Mouse (Mus musculus) spleen, postnatal 14 days (tissue): ENCODE measurements at regions not wholly inside any gene's neighbourhood (a gene's known extent, or its start where the extent isn't known, plus 50 kb on each side); places are given as distances from the start of the nearest gene placed in this dataset.
A peak's percentile ranks its signal among the peaks of the same experiment; 100 is the strongest.

Experiments used
- DNase-seq, 2 experiments: peaks; one replicate each; pipeline ENCODE4 v3.0.0; 2021 to 2022; ENCODE audit warnings: low spot score in 2 of 2

DNA sequence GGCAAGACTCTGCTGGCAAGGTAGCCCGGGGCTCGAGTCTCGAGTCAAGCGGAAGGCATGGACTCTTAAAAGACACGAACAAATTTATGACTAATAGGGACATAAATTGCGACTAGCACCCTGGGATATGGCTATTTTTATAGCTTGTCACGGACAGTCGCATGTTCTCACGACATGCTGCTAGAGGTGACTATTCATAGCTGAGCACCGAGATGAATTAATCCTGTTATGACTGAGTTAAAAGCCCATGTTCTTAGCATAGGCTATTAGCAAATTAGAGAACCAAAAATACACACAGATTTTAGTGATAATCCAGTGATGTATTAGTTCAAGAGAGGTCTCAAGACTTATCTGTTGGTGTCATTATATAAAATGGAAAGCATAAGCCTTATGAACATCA lies 539.2 kb downstream of the Gm19410 start:
- no peak for DNase-seq

DNA sequence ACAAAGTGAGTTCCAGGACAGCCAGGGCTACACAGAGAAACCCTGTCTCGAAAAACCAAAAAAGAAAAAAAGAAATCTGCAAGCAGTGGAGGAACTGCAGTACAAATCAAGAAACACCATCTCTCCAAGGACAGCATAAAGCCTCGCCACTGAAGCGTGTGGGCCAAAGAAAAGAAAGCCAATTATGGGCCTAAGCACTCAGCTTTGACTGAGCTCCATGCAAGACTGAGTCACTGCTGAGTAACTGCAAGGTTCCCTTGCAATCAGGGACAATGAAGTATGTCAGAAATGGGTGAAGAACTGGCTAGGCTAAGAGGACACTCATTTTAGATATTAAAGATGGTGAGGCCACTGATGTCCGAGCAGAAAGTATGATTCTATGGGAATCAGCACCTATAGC lies 540.7 kb downstream of the Gm19410 start:
- DNase-seq: no peak

DNA sequence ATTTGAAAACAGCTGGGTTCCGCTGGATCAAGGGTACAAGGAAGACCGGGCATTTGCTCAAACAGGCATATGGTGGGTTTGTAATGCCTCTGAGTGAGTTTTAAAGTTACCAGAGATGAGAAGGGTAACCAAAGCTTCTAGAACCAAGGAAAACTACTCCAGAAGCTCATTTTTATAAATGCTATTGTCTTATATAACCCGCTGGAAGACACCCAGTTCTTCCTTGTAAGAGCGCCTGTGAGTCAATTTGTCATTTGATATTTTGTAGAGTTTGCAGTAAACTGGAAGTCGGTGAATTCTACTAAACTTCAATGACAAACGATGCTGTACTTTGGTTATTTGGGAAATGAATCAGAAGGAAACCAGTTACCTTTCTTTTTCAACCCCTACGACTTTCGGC lies 541.9 kb downstream of the Gm19410 start:
- DNase-seq: no peak

DNA sequence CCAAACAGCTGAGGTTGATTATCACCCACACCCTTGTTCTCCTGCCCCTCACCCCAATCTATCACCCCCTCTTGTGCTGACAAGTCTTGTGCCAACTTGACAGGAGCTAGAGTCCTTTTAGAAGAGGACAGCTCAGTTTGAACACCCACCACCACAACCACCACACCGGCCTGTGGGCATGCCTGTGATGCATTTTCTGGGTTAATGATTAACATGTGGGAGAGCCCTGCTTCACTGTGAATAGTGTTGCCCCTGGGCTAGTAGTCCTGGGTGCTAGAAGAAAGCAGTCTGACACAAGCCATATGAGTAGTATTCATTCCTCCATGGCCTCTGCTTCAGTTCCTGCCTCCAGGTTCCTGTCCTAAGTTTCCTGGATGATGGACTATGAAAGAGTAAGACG lies 542.5 kb downstream of the Gm19410 start:
- DNase-seq: no peak

DNA sequence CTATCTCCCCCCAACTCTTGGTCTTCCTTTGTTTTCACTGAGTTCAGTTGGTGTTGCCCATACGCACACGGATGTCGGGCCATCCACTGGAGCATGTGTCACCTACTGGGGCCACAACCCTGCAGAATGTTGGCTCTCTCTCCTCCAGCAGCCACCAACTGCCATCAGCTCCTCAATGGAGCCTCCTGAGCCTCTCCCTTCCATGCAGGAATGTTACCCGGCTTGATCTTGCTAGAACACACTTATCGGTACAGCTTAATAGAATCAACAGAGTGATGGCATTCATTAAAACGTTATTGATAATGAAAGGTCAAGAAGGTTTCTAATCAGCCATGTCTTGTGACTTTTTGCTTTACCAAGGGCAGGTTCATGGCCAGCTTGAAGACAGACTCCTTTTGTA lies 543.7 kb downstream of the Gm19410 start:
- no peak for DNase-seq

DNA sequence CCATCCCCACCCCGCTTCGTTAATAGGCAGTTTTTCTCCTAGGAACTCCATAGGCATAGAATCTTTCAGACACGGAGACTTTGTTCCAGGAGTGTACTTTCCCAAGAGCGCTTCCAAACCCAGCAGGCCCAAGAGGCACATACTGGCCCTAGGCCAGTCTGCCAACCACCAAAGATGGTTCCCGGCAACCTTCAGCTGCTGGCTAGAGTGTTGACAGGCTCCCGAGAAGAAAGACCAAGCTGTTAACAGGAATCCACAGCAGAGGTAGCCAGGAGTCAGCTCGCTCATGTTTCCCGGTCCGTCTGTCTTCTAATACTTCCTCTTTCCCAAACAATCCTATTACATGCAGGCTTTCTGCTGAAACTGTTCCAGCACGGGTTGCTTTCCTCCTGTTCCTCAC lies 544.4 kb downstream of the Gm19410 start:
- DNase-seq: no peak

DNA sequence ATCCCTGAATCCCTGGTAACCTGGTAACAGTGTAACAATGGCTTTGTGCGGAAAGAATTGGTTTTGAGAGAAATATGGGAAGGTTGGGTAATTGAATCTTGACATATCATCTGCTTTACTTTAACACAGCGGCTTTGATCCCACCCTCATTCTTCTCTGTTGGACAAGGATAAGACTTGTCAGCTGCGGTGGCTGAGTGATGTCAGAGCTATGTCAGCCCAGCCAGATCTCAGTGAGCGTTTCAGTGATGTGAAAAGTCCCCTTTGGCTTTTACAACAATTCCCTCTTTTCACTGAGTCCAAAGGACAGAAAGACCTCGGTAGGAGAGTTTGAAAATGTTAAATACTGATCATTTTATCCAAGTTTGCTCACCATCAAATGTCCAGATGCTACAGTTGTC lies 546.1 kb downstream of the Gm19410 start:
- no peak for DNase-seq

DNA sequence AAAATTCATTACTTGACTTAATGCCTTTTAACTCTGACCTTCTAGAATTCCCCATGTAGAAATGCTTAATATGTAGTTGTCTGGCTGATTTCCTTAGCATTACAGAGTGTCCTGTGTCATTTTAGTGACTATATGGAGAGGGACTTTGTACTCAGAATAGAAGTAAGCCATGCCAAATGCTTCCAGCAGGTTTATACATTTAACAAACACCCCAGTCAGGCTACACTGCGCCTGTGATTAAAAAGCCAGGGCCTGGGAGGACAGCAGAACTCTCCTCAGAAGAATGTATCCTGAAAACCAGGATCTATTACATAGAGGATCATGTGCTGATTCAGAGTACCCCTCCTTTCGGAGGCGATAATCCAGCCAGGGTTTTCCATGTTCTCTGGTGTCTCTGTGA lies 547.4 kb downstream of the Gm19410 start:
- DNase-seq: no peak

DNA sequence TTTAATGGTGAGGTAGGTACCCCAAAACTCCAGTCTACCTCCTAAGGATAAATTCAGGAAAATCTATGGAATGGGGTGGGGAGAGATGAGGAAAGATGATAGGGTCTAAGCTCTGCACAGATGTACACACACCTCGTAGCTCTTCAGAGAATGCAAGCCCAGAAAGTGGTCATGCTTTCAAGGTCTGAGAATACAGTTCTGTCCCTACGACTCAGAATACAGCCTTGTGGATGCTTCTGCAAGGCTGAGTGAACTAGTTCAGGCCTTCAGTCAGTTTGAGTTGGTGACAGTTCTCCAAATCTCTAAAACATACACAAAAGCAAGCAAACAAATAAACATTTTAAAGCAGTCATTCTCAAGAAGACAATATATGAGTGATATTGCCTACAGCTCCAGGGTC lies 552.8 kb downstream of the Gm19410 start:
- DNase-seq: no peak

DNA sequence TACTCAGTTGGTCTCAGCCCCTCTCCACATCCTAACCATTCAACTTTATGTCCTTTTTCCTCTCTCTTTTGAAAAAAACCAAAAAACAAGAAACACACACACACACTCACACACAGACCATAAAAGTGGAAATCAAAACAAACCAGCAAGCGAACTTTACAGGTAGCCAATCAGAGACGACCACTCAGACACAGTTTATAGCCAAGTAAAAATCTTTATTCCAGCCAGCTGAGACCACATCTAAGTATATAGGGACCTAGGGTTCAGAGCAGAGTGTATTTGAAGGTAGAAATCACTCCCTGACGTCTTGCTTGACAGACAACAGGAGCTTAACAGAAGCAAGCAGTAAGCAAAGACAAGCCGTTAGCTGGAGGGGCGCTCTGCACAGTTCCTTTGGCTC lies 553.3 kb downstream of the Gm19410 start:
- DNase-seq: no peak

DNA sequence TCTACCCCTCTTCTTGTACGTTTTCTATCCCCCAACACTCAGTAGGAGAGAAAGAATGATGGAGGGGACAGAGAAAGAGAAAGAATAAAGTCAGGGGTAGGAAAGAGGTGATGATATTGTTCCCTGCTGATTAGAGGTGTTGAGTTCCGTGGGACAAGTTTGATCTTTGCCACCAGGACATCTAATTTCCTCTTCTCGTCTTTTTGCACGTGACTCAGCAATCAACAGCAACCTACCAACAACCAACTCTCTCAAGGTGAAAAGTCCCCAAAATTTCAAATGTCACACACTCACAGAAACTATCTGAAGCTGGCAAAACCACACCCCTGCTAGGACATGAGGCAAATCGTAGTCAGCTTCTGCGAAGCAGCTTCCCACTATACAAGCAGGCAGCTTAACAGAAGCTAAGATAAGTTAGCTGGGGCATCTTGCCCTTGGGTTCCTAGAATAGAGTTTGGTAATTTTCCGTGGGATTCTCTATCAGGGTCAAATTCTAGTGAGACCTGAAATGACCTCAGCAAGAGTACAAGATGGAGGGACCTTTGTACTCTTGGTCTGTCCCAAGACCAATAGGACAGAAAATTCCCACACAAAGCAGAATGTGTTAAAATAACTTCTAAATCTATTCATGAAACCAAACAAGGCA lies 553.8 kb downstream of the Gm19410 start:
- no peak for DNase-seq

DNA sequence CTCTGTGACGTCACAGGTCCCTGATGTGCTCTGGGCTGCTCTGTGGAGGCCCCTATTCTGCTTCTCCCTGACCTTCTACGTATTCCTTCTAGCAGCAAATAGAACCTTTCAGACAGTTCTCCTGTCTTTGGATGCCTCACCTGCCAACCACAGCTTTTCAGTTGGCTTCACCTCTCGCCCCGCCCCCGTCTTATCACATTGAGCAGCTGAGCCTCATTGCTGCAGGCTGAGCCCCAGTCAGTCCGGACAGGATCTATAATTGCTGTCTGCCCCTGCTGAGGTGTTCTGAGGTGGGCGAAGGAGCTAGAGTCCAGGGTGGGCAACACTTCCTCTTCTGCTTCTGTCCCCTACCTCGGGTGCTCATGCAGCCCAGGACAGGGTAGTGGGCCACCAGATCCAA lies 556.5 kb downstream of the Gm19410 start:
- no peak for DNase-seq

DNA sequence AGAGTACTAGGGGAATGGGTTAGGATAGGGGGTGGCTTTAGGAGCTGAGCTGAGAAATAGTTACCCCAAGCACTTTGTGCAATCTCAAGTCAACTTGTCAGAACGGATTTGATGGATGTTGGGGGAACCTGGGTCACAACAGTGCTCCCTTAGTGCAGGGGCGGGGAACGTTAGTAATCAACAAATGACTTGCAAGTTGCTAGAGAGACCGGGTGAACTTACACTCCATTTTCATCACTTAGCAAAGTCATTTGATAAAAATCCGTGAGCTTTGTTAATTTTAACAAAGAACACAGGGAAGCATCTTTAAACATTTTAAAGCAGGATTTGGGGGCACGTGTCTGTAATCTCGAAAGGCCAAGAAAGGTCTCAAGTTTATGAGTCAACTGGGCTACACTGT lies 557.0 kb downstream of the Gm19410 start:
- no peak for DNase-seq

DNA sequence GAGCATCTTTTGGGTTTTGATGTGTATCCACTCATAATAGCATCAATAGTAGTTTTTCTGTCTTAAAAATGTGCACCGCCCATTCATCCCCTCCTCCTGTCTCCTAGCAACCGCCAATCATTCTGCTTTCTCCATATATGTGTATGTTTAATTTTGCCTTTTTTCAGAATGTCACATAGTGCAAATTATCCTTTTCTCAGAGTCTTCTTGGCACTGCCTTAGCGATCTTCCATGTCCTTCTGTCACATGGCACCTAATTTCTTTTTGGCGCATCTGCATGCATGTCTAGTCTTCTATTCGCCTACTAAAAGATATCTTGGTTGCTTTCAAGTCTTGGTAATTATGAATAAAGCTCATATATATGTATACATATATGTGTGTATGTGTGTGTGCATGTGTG lies 573.0 kb downstream of the Gm19410 start:
- no peak for DNase-seq

DNA sequence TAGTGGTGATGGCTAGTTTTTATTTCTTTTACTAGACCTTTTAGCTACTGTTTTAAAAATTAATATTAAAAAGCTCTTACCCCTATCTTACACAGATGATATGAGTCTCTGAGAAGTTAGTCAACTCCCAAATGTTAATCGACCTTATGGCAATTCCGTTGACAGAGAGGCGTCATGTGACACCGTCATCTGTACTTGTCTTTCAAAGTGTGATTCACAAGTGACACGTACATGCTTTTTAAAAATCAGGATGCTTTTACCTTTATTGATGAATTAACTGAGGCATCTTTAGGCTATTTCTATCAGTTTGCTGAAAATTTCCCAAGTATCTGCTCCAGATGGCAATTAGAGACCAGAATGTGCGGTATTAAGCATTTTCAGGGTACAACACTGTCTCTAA lies 573.9 kb downstream of the Gm19410 start:
- no peak for DNase-seq

DNA sequence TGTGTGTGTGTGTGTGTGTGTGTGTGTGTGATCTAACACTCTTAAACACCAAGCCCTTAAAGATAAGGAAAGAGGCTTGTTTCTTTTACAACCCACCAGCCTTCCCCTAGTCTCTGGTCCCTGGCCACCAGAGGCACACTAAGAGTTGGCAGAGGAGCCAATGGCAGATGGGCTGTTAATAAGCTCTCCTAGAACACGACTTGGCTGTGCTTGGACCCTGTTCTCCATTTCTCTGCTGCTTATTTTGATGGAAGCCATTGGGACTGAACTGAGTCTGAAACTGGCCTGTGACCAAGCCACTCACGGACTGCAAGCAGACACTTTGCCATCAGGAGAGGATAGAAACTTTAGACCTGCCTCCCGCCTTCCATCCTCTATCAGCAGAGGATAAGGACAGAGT lies 574.9 kb downstream of the Gm19410 start:
- no peak for DNase-seq

DNA sequence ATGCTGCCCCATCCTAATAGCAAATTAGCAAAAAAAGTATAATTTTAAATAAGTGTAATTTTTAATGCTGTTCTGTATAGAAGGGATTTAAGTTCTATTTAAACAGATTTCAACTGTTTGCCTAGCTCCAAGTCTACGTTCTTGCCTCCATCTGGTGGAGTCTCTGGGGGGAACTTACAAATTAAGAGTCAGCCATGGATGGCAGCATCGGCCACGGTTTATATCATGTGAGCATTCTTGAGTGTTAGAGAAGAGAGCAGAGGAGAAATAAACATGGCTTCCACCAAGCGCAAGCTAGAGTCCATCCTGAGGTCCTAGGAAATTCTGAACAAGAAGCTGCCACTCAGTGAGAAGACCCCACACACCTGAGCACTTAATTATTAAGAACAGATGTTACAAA lies 576.4 kb downstream of the Gm19410 start:
- no peak for DNase-seq

DNA sequence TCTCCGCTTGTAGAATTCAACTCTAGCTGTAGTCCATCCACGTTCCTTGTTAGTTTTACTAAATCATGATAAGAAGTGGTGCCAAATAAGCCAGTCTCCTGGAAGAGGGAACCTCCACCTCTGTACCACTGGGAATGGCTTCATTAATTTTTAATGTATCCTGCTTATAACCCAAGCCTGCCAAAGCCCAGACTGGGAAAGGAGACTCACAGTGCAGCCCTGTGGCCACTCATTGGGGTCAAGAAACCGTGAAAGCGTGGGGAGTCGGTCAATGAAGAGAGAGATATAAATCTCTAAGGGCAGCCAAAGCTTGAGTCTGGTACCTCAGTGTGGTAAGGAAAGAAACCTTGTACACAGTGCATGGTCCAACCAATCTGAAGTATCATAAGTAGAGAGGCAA lies 577.1 kb downstream of the Gm19410 start:
- no peak for DNase-seq

DNA sequence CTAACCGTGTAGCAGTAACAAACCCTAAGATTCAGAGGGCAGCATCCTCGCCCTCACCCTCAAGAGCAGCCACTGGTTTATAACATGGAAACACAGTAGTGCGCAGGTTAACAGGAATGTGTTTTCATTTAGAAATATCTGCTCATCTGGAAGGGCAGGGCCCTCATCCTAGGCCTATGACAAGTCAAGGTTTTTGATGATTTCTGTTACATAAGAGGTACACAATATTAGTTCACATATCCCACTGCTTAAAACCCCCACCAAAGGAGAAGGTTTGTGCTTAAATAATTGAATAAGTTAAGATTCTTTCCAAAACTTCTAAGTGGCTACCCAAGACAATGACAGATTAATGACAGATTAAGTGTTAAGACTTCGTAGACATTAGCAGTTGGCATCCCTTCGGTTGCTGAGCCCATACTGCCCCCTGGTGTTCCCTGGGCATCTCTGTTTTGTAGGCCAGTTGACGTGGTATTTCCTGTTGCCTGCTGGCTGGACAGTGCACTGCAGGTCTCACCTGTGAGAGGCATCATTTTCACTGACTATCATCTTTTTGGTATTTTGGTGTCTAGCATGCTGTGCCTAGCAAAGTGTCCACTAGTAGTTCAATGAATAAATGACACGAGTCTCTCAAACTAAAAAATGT lies 581.2 kb downstream of the Gm19410 start:
- peak; percentile 41 to 63 for DNase-seq

DNA sequence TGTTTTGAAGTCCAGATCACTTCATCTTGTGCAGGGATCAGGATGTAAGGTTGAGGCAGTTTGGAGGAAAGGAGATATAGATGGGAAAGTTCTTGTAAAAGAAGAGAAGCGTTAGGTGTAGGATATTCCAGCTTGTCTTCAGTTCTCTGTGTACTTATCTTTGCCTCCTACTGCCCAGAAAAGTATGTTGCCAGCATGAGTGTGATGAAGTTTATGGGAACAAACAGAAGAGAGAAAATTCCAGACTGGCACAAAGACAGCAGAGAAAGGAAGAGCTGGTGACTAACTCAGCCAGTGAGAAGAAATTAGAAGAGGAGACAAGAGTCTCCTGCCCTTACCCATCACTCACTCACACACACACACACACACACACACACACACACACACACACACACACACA lies 582.5 kb downstream of the Gm19410 start:
- DNase-seq: no peak

DNA sequence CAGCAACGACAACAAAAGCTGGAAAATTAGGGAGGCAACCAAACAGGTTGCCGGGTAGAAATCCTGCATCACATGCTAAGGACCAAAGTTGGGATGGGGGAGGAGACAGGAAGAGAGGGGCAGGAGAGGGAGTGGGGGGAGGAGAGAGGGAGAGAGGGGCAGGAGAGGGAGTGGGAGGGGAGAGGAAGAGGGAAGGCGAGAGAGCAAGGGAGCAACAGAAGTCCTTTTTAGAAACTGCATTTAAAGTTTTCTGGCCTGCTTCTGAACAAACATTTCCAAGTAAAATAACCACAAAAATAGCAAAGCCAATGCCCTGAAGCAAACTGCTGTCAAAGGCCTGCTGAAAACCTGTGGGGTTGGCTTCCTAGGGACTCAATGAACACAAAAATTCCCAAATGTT lies 589.3 kb downstream of the Gm19410 start:
- DNase-seq: no peak

DNA sequence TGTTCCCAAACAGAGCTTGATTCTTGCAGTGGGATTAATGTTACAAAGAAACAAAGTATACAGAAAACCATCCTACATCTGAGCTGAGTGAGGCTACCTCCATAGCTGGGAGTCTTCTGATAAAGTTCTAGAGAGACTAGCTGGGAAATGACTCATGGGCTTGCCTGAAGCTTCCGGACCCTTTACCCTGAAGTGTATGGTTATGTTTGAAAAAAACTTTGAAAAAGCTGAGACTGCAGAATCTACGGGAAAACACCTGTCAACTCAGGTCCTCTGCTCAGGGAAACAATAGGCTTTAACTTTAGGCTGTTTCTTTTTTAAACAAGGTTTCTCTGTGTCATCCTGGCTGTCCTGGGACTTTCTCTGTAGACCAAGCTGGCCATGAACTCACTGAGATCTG lies 593.4 kb downstream of the Gm19410 start:
- DNase-seq: no peak

DNA sequence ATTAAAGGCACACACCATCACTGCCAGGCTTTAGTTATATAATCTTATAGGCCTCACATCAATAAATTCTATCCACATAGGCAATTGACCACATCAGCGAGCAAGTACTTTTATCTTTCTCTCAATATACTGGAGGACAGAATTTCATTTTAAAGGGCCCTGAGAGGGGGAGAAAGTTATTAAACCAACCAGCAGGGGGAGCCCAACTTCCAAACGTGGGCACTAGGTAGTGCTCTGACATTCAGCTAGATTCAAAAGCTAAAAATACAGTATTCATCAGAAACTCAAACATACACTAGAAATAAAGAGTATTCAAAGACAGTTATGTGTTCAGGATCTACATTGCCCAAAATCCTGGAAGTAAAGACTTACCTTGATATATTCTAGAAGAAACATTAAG lies 595.7 kb downstream of the Gm19410 start:
- peak in 1 of 2 experiments; percentile 22 for DNase-seq

DNA sequence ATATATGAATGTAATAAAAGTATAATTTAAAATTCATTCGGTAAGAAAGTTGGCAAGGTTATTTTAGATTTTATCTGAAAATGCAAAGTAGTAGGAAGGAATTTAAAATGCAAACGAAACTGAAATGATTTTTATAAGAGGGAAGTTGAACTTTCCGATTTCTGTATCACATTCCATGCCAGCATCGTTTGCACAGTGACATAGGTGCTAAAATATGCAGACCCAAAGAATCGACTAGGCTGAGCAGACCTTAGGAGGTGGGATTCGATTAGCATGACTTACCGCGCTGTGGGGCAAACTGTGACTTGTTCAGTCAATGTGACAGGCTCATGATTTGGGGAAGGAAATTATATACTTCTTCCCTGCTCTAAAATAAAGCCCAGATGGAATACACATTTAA lies 596.2 kb downstream of the Gm19410 start:
- DNase-seq: no peak
